Mouse (Mus musculus) CH12.LX (cell line): ENCODE data around the gene Dcaf6. TPM values are rescaled to one million over a fixed set of nuclear protein-coding genes. Genes with fewer than 3 reads are reported as not detected.

ENCODE experiments used
- DNase-seq: peaks from one replicate; pipeline ENCODE4 v3.0.0-alpha.2; 2013; ENCODE audit errors: extremely low read depth
- H3K27ac ChIP-seq: 2 replicates; pipeline ENCODE4 v1.5.1; 2012; ENCODE audit warnings: low read depth, mild to moderate bottlenecking, control low read depth, moderate library complexity; ENCODE audit not compliant: insufficient read depth
- H3K27me3 ChIP-seq: replicated peaks from 2 replicates; pipeline ENCODE3; 2012; ENCODE audit warnings: inconsistent platforms
- H3K36me3 ChIP-seq, 2 experiments: replicated peaks in 1 of 2; 2 replicates each; pipeline versions ENCODE3 to v1.6.1; 2012; ENCODE audit warnings: inconsistent platforms in 1 of 2, low read length in 1 of 2, mild to moderate bottlenecking in 1 of 2, mixed read lengths in 1 of 2, moderate library complexity in 1 of 2; ENCODE audit not compliant: control insufficient read depth in 1 of 2, insufficient read depth in 1 of 2
- H3K4me1 ChIP-seq, 2 experiments: 2 replicates each; pipeline ENCODE4 v1.6.1; 2012; ENCODE audit warnings: inconsistent platforms in 1 of 2, moderate library complexity in 1 of 2; ENCODE audit not compliant: insufficient read depth in 2 of 2, control insufficient read depth in 1 of 2
- H3K4me2 ChIP-seq: 2 replicates; pipeline ENCODE4 v1.6.1; 2012; ENCODE audit warnings: low read depth, mild to moderate bottlenecking, control low read depth; ENCODE audit not compliant: poor library complexity, insufficient read depth, severe bottlenecking
- H3K4me3 ChIP-seq, 3 experiments: fragments of 150-350 bp in 1 of 3; sonication (generic) in 1 of 3; replicated peaks in 1 of 3; 2 replicates each; pipeline versions ENCODE3 to v1.5.1; 2011 to 2012; ENCODE audit warnings: low read depth in 2 of 3, low read length in 2 of 3, mild to moderate bottlenecking in 2 of 3, moderate library complexity in 2 of 3, control low read depth in 1 of 3, improper control_type of control experiment in 1 of 3, inconsistent platforms in 1 of 3, mixed read lengths in 1 of 3; ENCODE audit not compliant: poor library complexity in 1 of 3
- H3K79me2 ChIP-seq: replicated peaks from 2 replicates; pipeline ENCODE4 v1.6.1; 2012; ENCODE audit warnings: mild to moderate bottlenecking, moderate library complexity; ENCODE audit not compliant: control insufficient read depth, poor library complexity, insufficient read depth, severe bottlenecking; ENCODE audit errors: extremely low read depth
- H3K9ac ChIP-seq: 2 replicates; pipeline ENCODE4 v1.6.1; 2012; ENCODE audit warnings: low read depth, mild to moderate bottlenecking, control low read depth, moderate library complexity; ENCODE audit not compliant: insufficient read depth
- H3K9me3 ChIP-seq: replicated peaks from 2 replicates; pipeline ENCODE3; 2012; ENCODE audit warnings: low read length, inconsistent platforms, mixed read lengths
- BHLHE40 ChIP-seq: IDR thresholded peaks from 2 replicates; pipeline ENCODE4 v1.6.1; 2011; ENCODE audit warnings: mild to moderate bottlenecking, low read depth, low read length, improper control_type of control experiment
- CHD2 ChIP-seq: IDR thresholded peaks from 2 replicates; pipeline ENCODE4 v1.6.1; 2011; ENCODE audit warnings: low read length, improper control_type of control experiment
- CTCF ChIP-seq, 2 experiments: IDR thresholded peaks in 1 of 2; conservative IDR thresholded peaks in 1 of 2; 2 replicates each; pipeline ENCODE4 v1.5.1; 2011 to 2012; ENCODE audit warnings: low read depth in 2 of 2, low read length in 2 of 2, improper control_type of control experiment in 1 of 2, inconsistent platforms in 1 of 2, mild to moderate bottlenecking in 1 of 2, moderate library complexity in 1 of 2
- E2F4 ChIP-seq: IDR thresholded peaks from 2 replicates; pipeline ENCODE4 v1.6.1; 2011; ENCODE audit warnings: low read depth, low read length, improper control_type of control experiment; ENCODE audit not compliant: insufficient replicate concordance
- GABPA ChIP-seq: IDR thresholded peaks from 2 replicates; pipeline ENCODE4 v1.6.1; 2012; ENCODE audit warnings: low read depth, low read length, improper control_type of control experiment, inconsistent platforms; ENCODE audit not compliant: insufficient replicate concordance
- HCFC1 ChIP-seq: IDR thresholded peaks from 2 replicates; pipeline ENCODE4 v1.6.1; 2012; ENCODE audit warnings: low read depth, mild to moderate bottlenecking, inconsistent platforms, low read length, improper control_type of control experiment
- IRF4 ChIP-seq: IDR thresholded peaks from 2 replicates; pipeline ENCODE4 v1.6.1; 2014; ENCODE audit warnings: low read depth, mild to moderate bottlenecking, inconsistent platforms, low read length, improper control_type of control experiment
- JUND ChIP-seq: conservative IDR thresholded peaks from 2 replicates; pipeline ENCODE4 v1.6.1; 2011; ENCODE audit warnings: low read depth, low read length, improper control_type of control experiment
- MAX ChIP-seq: IDR thresholded peaks from 2 replicates; pipeline ENCODE4 v1.6.1; 2011; ENCODE audit warnings: low read length, improper control_type of control experiment
- MEF2A ChIP-seq: IDR thresholded peaks from 2 replicates; pipeline ENCODE4 v1.6.1; 2014; ENCODE audit warnings: low read depth, mild to moderate bottlenecking, inconsistent platforms, low read length, improper control_type of control experiment, borderline replicate concordance
- NELFE ChIP-seq: IDR thresholded peaks from 2 replicates; pipeline ENCODE4 v1.6.1; 2011; ENCODE audit warnings: low read depth, low read length, improper control_type of control experiment
- NRF1 ChIP-seq: IDR thresholded peaks from 2 replicates; pipeline ENCODE4 v1.6.1; 2014; ENCODE audit warnings: low read depth, mild to moderate bottlenecking, inconsistent platforms, low read length, improper control_type of control experiment, moderate library complexity
- PAX5 ChIP-seq: IDR thresholded peaks from 2 replicates; pipeline ENCODE4 v1.6.1; 2012; ENCODE audit warnings: low read length, inconsistent platforms, mixed read lengths
- TBP ChIP-seq: conservative IDR thresholded peaks from 2 replicates; pipeline ENCODE4 v1.6.1; 2011; ENCODE audit warnings: low read depth, low read length, improper control_type of control experiment
- USF1 ChIP-seq: IDR thresholded peaks from 2 replicates; pipeline ENCODE4 v1.6.1; 2014; ENCODE audit warnings: low read depth, mild to moderate bottlenecking, inconsistent platforms, low read length, improper control_type of control experiment
- dilution Hi-C: fragments of 300-500 bp; cut with MboI; formaldehyde crosslinking; loops from 2 replicates; pipeline ENCODE4 v1.14.3; 2020; ENCODE audit warnings: low sequenced_read_pairs; ENCODE audit not compliant: extremely low pct_unique_long_range_greater_than_20kb, extremely low pct_ligation_motif_present
- in situ Hi-C: fragments of 300-500 bp; cut with MboI; formaldehyde crosslinking; loops from 3 replicates; pipeline ENCODE4 v1.14.3; 2019; ENCODE audit warnings: low sequenced_read_pairs, low pct_ligation_motif_present, low pct_unique_long_range_greater_than_20kb, mixed read lengths
- polyA plus RNA-seq: library from polyadenylated mRNA; unstranded; fragments of >175 nt; gene quantifications from 2 replicates; pipeline ENCODE4 v1.2.1, GENCODE M21; 2012; ENCODE audit warnings: low read depth; ENCODE audit not compliant: insufficient read length
- total RNA-seq, 2 experiments: library from RNA; depleted of rRNA; stranded (reverse); fragments of 300-350 nt in 1 of 2; fragments of >200 nt in 1 of 2; gene quantifications; 2 replicates each; pipeline ENCODE4 v1.2.3; 2012 to 2014

Dcaf6 gene
- total and polyA plus RNA-seq, 3 experiments: 3.7 to 4.1 (median 4.1) TPM

- Histone ChIP-seq H3K4me3 (no peak overlapping the region), H3K4me2 (no peak overlapping the region), H3K4me1 (no peaks in the 10 kb centered on the region), H3K9me3 (no peaks in the 10 kb centered on the region), H3K36me3 (no peaks in the 10 kb centered on the region), H3K27ac (no peak overlapping the region), H3K27me3 (no peaks in the 10 kb centered on the region), H3K79me2 (no peaks in the 10 kb centered on the region), H3K9ac (no peak overlapping the region)
- dilution Hi-C loops: no loop called here
- in situ Hi-C loops: no loop called here
- no peak for TF ChIP-seq PAX5
- no peak for TF ChIP-seq CTCF (conservative IDR thresholded peaks at IDR 0.05 in 1 of 2, IDR thresholded peaks at IDR 0.05 in 1 of 2; ENCODE audit: low read depth in 2 of 2, low read length in 2 of 2)
- no peak for TF ChIP-seq E2F4
- no peak for TF ChIP-seq USF1
- TF ChIP-seq CHD2: no peak
- TF ChIP-seq NRF1: no peak
- TF ChIP-seq GABPA: no peak
- TF ChIP-seq TBP: no peak
- no peak for TF ChIP-seq NELFE
- DNase-seq: no peak
Observed at GRCm38 (mm10) chr1:165438289-165439021, 21.8 kb downstream of the Dcaf6 start.

DNA sequence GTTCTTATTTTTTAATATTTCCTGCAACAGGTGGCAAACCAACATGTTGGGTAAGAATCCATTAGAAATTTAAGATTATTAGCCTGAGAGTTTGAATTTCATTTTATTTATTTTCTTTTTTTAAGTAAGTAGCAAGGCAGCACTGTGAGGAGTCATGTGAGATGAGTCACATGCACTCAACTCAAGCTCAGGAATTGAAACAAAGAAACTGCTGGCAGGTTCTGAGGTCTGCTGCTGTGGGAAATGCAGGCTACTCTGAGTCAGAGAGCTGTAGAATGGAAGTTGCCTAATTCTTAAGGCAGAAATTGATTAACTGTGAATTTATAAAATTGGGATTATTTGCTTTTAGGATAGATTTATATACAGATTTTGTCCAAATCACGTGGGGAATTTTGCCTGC lies 27.4 kb downstream of the Dcaf6 start:
- in situ Hi-C loops: no loop called here
- no peak overlapping the region for H3K4me3 ChIP-seq
- dilution Hi-C loops: no loop called here
- H3K79me2 ChIP-seq: no peaks in the 10 kb centered on the region
- no peaks in the 10 kb centered on the region for H3K36me3 ChIP-seq
- H3K27ac ChIP-seq: no peak overlapping the region
- TF ChIP-seq MEF2A: no peak
- TF ChIP-seq MAX: no peak
- peak; percentile 60 for TF ChIP-seq BHLHE40
- TF ChIP-seq NRF1: no peak
- no peak for TF ChIP-seq HCFC1
- no peak for TF ChIP-seq JUND
- TF ChIP-seq IRF4: no peak
- TF ChIP-seq, all 38 proteins: peak for 1
- Histone ChIP-seq H3K4me2 (no peak overlapping the region), H3K4me1 (no peaks in the 10 kb centered on the region), H3K27me3 (no peaks in the 10 kb centered on the region), H3K9me3 (no peaks in the 10 kb centered on the region), H3K9ac (no peak overlapping the region)
- no peak for DNase-seq
